Mouse (Mus musculus) cerebellum, adult 18-20 months (tissue): ENCODE results near the gene BC034090.
A peak's percentile ranks its signal among the peaks of the same experiment; 100 is the strongest.
"Not testable (repeated sequence)": the region's sequence is repeated elsewhere in the genome, so short reads cannot be mapped to it uniquely, and the experiment has no call there.

ENCODE experiments used
- DNase-seq, 2 experiments: peaks; one replicate each; pipeline ENCODE4 v3.0.0; 2021

BC034090 gene

DNA sequence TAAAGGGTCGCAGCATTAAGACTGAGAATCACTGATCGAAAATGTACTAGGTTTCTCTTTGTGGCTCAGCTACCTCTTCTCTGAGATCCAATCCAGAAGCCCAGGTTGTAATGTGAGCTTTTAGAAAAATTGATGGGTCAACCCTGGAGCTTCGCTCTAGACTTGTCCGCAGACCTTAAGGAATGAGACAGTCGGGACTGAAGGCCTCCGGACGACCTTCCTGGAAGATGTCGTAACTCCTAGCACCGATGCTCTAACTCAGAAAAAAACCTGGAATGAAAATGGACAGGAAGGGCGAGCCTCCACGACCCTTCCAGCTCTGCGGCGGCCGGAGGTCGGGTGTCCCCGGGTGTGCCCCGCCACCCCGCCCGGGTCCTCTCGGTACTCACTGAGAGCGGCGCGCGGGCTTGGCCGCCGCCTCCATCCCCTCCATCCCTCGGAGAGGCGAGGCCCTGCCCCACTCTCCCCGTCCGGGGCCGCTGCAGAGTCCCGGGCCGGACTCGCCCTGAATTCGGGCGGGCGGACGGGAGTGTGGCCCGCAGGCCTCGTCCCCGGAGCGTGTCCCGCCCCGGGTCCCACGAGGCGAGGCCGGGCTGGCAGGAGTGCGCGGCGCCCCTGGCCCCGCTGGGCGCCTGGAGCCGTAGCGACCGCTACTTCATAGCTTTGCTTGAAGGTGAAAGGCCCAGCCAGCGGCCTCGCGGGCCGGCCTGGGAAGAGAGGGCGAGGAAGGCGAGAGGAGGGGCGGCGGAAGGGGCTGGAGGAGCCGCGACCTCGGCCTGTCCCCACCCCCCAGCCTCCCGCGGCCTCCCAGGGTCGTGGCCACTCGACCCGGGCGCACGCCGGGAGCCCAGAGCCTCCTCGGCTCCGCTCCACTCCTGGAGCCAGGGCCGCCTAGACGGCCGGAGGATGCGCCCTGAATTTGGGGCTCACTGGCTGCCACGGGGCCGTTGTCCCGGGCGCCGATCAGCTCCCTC lies at the start of gene BC034090:
BC034090 (minus strand) TSS at position 648 of the 974 bp plus-strand sequence.
- DNase-seq = no peak

DNA sequence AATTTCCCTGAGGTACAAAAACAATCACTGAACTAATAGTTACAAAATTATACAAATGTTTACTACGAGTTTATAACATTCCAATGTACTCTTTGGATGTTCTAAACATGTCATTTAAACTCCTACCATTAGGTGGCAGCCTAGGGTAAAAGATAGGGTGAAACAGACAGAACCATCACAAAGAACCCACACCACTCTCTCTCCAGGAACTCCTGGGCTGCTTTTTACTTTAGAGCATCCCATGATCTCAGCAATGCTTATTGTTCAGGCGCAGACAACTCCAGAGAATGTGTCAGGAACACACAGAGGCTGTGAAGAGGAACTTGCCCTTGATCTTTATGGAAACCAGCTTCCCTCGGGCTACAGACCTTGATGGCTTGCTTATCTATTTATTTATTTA lies 49.2 kb upstream of the BC034090 start:
- peak in 1 of 2 experiments; percentile 46 for DNase-seq

DNA sequence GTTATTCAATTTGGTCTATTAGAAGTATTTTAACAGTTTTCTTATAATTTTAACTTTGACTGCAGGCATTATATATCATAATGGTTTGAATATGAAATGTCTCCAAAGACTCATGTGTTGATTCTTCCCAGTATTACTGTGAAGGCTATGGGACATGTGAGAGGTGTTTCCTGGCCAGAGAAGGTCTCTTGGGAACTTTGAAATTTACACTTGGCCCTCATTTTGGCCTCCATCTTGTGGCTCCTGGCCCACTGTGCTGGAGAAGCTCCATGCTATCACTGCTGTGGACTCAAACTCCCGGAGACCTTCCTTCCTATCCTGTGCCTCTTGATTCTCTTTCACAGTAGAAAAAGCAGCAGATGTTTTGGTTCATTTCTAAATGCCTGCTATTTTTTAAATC lies 45.2 kb upstream of the BC034090 start:
- no peak for DNase-seq

DNA sequence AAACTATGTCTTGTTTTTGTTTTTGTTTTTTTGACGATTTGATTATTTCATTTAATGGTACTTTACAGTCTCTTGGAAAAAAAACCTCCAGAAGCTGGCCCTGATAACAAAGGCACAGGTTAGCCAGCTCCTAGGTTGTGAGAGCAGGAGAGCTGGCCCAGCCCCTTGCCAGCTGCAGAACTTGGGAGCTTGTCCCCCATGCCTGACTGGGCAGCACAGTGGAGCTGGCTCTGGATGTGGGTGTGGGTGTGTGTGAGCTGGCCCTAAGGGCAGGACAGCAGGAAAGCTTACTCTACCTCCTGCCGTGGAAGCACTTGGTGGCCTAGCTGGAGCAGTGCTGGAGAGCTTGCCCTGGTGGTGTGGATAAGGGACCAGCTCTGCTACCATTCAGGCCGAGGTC lies 43.8 kb upstream of the BC034090 start:
- no peak for DNase-seq

DNA sequence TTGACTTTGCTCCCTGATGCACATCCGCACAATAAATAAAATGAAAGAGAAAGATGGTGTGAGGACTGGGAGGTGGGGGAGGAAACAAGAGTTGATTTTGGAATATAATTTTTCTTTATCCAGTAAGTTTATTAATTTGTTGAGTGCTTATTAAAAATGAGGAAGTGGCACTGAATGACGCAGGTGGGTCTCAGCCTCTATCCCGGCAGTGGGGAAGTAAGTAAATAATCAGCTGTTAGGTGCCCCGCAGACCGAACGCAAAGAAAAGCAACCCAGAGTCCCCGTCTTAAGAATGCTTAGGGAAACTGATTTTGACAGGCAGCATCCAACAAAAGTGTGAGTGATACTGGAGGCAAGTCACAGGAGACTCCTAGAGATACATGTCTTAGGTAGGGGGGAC lies 39.6 kb upstream of the BC034090 start:
- DNase-seq = no peak

DNA sequence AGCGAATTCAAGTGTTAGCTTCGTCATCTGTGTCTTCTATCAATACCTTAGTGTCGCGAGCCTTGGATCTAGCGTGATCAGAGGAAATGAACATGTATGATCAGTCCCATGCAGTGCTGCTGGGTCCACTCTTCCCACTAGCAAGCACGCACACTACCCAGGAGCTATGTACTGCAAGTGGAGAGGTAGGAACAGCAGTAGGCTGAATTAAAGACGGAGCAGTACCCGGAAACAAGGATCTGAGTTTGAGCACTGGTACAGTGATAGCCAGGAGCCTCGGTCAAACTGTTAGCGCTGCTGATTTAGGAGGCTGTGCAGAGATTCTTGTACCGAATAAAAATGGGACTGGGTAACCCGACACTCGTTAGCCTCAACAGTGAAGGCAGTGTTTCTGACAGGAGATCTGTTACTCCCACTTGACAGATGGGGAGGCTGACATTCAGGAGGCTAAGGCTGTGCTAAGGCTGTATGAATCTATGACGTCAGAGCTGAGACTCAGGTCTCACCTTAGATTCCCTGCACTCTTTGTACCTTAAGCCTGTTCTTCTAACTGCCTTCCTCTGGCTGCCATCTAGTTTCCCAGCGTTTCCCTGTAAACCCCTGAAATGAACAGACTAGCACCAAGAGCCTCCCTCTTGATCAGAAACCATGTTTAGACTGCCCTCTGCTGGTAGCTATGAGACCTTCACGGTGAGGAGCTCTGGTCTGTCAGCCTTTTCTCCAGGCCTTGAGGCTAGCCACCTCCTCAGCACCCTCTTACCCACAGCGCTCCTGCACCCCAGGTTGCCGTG lies 37.0 kb upstream of the BC034090 start:
- DNase-seq = peak; percentile 75 to 79

DNA sequence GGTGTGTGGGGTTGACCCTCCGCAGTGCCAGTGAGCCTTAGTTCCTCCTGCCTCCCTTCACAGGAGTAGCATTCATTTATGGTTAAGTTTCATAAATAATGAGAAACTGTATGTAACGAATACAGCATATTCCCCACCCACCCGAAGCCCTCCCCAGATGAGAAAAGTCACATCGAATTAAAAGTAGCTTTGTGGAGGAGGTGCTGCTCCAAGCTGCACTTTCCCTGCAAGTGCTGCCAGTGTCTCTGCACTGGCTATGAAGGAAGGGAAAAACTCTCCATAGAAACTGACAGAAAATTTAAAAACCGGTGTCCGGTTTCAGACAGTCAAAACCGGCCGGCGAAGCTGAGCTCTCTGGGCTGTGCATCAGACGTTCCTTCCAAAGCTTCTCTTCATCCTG lies 36.1 kb upstream of the BC034090 start:
- DNase-seq = no peak

DNA sequence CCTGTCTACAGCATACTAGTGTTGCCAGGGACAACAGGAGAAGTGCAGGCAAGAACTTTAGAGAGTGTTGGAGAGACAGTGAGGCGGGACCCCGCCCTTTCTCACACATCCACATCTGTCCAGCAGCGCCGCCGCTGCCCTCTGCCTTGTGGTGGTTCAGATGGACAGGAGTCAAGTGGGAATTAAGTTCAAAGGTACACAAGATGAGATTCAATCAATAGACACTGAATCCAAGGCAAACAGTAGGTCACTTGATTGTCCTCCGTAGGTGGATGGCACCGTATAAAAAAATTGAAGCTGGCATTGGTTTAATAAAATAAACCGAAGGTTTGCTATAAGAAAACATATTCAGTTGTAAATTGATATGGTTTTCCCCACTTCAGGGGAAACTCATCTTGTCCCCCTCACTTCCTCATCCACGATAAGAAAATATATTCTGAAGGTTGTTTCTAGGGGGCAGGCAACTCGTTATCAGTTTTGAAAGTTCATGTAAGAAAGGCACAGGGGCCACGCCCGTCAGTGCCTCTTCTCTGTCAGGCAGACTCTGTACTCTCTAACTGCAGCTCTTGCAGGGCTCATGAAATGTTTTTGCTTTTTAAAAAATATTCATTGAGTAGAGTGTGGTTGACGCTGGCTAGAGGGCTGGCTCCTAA lies 32.3 kb upstream of the BC034090 start:
- DNase-seq = no peak

DNA sequence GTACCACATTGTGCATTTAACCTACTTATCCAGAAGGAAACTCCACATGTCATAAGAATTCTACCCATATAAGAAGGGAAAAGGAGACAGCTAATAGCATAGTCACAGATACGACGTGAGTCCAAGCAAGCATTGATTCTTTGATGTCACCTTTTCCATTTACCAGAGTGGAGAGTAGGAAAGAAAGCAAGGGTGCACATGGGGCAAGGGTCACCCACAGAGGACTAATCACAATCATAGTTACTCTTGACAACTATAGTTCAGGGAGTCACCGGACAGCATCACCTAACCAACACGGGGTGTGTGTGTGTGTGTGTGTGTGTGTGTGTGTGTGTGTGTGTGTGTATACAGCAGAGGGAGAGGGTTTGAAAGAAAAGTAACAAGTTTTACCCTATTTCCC lies 31.5 kb upstream of the BC034090 start:
- no peak for DNase-seq

DNA sequence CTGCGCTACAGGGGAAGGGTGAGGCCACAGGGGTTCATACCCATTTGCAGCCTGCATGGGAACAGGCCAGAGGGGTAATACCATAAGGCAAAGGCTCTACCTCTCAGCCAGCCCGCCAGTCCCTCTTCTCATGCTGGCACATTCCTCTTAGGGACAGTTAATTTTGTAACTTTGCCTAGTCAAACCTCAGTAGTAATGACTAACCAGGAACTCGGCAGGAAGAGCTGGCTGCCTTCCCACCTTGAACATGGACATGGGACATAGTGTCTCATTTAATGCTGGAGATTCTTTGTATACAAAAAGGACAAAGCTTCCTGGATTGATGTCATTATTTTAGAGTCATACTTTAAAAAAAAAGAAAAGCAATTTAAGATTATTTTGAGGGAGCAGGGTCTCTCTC lies 30.7 kb upstream of the BC034090 start:
- DNase-seq = peak; percentile 42 to 48

DNA sequence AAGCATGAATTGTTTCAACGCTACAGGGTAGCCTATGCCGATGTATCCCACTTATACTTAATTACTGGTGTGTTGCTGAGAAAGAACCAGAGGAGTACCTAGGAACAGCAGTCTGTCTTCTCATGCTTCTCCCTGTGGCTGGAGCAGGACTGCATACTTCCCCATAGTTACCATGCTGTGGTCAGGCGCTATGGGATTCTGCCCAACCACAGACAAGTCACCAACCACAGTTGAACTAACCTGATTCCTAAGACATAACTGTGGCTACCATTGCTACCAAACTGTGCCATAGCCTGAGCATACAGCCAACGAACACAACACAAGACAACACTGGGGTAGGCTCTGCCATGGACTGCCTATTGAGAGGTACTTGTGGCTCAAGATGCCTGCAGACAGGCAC lies 28.7 kb upstream of the BC034090 start:
- no peak for DNase-seq

DNA sequence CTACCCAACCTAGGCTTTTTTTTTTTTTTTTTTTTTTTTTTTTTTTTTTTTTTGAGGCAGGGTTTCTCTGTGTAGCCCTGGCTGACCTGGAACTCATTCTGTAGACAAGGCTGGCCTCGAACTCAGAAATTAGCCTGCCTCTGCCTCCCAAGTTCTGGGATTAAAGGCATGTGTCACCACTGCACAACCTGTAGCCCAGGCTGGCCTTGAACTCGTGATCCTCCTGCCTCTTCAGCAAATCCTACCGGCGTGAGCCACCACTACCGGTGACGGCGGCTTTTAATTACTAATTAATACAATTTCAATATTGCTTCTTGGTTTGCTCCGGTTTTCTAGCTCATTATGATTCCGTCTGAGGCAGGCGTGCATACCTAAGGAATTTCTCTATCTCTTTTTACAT lies 18.3 kb upstream of the BC034090 start:
- not testable (repeated sequence) for DNase-seq

DNA sequence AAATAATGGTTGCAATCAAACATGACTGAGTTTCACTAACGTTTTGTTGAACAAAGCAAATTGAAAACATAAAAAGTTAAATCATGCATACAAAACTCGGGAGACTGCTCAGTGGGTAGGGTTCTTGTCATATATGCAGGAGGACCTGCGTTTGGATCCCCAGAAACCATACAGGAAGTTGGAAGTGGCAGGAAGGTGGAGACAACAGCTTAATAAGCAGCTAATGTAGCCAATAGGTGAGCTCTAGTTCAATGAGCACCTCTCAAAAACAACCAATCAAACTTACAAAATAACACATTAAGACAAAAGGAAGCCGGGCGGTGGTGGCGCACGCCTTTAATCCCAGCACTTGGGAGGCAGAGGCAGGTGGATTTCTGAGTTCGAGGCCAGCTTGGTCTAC lies 10.1 kb upstream of the BC034090 start:
- DNase-seq = no peak

DNA sequence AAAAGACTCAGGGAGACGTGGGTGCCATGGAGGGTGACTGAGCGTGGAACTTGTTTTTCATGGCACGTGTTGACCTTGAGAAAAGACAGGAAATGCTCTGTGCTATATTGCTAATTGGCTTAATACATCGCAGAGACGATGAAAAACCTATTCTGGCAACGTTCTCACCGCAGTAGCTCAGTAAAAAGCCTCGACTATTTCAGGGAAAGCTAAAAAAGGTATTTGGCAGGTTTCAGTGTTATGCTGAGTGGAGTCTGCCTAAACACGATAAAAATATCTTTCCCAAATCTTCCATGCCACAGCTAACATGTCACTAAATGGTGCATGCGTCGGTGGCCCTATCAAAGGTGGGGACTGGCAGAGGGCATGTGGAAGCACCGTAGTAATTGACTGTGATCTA lies 8.9 kb upstream of the BC034090 start:
- no peak for DNase-seq

DNA sequence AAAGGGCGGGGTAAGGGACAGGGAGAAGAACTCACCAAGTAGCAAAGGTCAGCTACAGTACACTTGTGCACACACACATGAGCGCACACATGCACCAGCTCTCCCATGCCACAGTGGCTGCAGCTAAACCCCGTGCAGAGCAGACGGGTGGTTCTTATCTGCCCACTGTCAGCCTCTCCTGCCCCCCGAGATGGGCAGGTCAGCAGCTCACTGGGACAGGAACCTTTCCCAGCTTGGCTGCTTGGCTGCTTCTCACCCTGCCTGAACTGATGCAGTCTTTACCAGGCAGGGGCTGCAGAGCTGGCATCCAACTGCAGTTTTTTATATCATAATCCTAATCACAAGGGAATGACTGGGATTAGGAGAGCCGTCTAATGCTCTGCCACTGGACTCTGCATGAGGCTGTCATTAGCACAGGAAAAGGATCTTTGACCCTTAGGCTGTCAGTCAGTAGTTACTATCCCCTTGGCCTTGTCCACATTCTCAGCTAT lies 8.4 kb upstream of the BC034090 start:
- no peak for DNase-seq

DNA sequence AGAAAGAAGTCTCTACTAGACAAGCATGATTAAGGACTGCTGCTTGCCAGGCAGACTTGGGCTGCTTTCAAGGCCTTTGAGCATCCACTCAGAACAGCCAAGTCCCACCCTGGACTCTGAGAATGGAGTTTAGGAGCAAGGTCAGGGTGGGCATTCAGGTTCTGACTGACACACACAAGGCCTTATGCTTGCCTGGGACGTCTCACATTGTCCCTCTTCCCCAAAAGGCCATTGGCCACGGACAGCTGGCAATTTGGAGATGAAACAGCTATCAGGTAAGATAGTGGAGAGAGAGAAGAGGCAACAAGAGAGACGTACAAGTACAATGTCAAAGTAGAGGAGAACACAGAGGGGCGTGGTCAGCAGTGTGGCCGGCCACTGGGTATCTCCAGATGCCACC lies 7.4 kb upstream of the BC034090 start:
- DNase-seq = no peak

DNA sequence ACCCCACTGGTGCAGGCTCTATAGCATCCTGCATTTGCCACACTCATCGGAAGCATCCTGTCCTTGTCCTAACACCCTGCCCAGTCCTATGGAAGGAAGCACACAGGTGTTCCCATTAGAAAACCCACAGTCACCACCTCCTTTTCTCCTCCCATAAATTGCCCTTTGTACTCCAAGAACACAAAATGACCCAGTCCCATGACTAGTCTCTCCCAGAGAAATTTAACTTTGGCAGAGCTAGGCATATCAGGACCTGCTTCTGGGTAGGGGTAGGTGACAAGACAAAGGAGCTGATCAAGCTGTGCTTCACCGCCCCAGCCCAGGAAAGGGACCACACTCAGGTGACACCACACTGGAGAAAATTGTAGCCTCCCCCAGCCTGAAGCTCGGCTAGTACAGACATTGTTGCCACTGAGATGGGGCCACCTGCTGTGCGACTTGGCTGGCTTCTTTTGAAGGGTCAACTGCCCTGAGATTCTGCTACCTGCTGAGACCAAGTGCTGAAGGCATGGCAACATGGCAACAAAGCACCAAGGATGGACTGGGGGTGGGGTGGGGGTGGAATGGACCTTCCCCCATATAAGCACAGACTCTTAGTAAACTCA lies 6.4 kb upstream of the BC034090 start:
- no peak for DNase-seq

DNA sequence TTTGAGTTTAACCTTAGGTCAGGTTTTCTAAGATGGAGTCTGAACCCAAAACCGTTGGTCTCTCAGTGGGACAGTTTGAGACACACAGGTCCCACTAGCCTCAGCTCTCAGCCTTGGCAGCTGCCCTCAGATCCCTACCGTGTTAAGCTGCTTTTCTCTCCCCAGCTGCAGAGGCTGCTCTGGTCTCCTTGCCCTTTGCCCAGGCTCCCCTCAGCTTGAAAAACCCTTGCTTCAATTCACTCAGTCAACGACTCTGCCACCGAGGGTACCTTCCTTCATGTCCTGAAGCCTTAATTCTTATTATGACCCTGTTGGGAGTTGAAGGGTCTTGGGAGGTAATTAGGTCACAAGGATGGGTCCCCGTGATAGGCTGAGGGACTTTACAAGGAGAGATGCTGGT lies 5.7 kb upstream of the BC034090 start:
- no peak for DNase-seq

DNA sequence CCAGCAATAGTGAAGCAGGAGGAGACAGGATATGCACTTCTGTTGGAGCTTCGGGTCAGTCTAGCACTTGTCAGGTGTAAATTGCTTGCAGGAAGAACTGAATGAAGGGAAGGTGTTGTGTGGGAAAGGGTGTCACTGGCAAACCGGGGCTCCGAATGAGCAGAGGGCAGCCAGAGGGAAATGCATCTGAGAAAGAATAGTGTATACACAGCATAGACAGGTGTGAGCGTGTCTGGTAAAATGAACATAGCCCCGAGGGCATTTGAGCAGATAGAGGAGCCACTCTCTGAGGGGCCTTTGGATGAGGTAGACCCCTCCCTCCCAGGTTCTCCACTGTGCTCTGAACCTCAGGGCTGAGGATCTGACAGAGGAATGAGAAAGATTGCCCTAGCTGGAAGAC lies 3.8 kb upstream of the BC034090 start:
- DNase-seq = no peak

DNA sequence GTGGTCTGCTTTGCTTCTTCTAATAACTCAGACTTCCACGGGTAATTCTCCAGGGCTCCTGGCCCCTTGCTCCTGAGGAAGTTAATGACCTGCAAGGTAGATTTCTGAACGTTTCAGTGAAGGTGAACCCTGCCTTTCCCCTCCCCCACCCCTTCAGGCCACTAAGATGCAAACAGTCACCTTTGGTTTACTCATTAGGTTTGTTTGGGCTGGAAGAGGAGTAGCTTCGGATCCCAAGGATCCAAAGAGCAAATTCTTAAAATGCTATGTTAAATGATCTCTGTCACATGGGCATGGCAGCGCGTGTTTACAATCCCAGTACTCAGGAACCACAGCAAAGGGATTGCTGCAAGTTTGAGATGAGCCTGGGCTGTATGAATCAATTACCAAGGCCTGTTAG lies 3.2 kb upstream of the BC034090 start:
- no peak for DNase-seq

DNA sequence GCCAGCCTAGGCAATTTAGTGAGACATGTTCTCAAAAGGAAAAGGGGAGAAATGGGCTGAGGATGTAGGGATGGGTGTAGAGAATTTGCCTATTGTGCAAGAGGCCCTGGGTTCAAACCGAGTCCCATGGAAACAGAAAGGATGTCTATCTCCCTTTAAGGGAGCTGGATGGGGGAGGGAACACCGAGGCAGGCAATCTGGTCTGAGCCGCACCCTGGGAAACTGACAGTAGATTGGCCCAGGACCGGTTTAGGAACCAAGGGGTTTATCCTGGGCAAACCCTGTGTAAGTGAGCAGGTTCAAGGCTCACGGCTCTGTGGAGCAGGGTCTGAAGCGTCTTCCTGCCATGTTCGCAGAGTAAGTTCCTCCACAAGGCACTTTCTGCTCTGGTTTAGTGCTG lies 1.3 kb upstream of the BC034090 start:
- DNase-seq = no peak

DNA sequence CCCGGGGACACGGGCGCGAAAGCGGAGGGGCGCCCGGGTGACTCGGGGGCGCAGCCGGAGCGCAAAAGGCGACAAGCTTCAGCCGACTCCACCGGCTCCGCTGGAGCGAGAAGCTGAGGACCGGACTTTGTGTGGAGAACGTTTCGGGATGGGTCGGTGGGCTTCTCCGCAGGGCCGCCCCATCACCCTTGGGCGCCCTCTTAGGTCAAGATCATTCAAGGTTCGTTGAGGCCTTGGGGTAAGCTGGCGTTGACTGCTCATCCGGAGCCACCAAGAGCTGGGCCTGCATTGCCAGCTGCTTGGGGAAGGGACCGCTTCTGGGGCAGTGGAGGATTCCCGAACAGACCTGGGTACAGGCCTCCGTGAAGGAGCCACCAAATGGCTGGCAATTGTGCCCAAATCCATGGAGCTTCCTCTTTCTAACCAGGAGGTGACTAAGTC lies 547 bp upstream of the BC034090 start:
- DNase-seq = no peak

DNA sequence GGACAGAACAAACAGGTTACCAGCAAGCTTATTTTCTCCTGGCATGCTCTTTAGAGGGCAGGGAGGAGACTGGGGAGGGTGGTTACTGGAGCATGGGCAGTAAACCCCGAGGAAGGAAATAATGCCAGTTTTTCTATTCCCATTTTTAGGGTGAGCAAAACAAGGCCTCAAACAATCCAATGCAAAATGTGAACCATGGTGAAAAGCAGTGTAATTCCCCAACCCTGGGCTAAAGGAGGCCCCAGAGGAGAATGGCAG lies 1.8 kb downstream of the BC034090 start:
- DNase-seq = no peak
